Mouse (Mus musculus) hindbrain, embryonic 13.5 days (tissue): ENCODE data around the gene Pfkm. TPM values are rescaled to one million over a fixed set of nuclear protein-coding genes. Genes with fewer than 3 reads are reported as not detected.

Experiments used
- ATAC-seq: fragments of 200-750 bp; cut with Nextera tagmentation; 2 replicates; pipeline ENCODE4 v1.8.0; 2017; ENCODE audit warnings: moderate TSS enrichment; ENCODE audit not compliant: low FRiP score
- H3K27ac ChIP-seq: fragments of 300-500 bp; sonication (generic); 2 replicates; pipeline ENCODE4 v1.5.1; 2015; ENCODE audit warnings: inconsistent platforms, mild to moderate bottlenecking, moderate library complexity
- H3K27me3 ChIP-seq: fragments of 300-500 bp; sonication (generic); 2 replicates; pipeline ENCODE4 v1.6.1; 2015; ENCODE audit warnings: mild to moderate bottlenecking, inconsistent platforms
- H3K36me3 ChIP-seq: fragments of 300-500 bp; sonication (generic); 2 replicates; pipeline ENCODE4 v1.6.1; 2015; ENCODE audit warnings: mild to moderate bottlenecking, inconsistent platforms
- H3K4me1 ChIP-seq: fragments of 300-500 bp; sonication (generic); replicated peaks from 2 replicates; pipeline ENCODE4 v1.6.1; 2015; ENCODE audit warnings: inconsistent platforms
- H3K4me2 ChIP-seq: fragments of 300-500 bp; sonication (generic); 2 replicates; pipeline ENCODE4 v1.6.1; 2015; ENCODE audit warnings: inconsistent platforms, mild to moderate bottlenecking, moderate library complexity
- H3K4me3 ChIP-seq: fragments of 300-500 bp; sonication (generic); 2 replicates; pipeline ENCODE4 v1.5.1; 2015; ENCODE audit warnings: mild to moderate bottlenecking, inconsistent platforms
- H3K9ac ChIP-seq: fragments of 300-500 bp; sonication (generic); 2 replicates; pipeline ENCODE4 v1.6.1; 2015; ENCODE audit warnings: mild to moderate bottlenecking, inconsistent platforms
- H3K9me3 ChIP-seq: fragments of 300-500 bp; sonication (generic); 2 replicates; pipeline ENCODE4 v1.6.1; 2016; ENCODE audit warnings: inconsistent platforms
- WGBS: fragments of 180-500 bp; shearing (Covaris S2); methylation state at CpG from one replicate; pipeline ENCODE4 v1.1.7; 2015; 5-methylcytosine and 5-hydroxymethylcytosine counted together
- polyA plus RNA-seq: library from polyadenylated mRNA; unstranded; fragments of >200 nt; fragmentation: Nextera tagmentation; extraction: Ambion mirVana; gene quantifications from 2 replicates; pipeline ENCODE4 v1.2.1, GENCODE M21; 2015

The Pfkm gene
- polyA plus RNA-seq, 1 experiment from 2014 or later = 70.2 TPM

DNA sequence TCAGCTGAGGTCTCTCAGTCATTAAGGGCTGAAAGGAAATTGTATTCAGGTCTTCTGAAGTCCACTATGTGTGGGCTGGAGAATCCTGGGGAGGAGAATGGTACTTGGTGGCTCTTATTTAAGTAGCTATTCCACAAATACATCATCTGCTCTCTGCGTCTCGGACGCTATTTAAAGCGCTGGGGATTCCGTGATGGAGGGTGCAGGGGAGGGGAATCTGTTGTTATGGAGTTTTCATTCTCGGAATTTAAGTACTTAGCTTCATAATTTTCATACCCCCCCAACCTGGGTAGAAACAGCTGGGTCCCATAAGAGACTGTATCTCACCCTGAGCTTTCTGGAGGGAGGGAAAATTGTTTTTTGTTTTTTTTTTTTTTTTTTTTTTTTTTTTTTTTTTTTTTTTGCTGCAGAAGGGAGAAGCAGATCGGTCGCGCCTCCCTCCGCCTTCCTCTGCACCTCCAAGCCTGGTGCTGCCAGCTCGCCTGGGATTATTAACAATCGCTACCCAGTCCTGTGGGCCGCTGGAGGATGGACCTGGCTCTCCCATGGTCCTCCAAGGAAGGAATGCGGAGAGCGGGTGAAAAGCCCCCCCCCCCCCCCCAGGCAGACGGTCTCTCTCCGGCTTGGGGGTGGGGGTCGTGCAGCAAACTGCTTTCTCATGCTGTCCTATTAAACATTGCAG lies 74.7 kb downstream of the Pfkm start, which contains the start of gene Ccdc184:
Ccdc184 (plus strand) TSS at position 196 of the 682 bp plus-strand sequence.
- peaks cover 43% of the 10 kb centered on the region for H3K27me3 ChIP-seq

DNA sequence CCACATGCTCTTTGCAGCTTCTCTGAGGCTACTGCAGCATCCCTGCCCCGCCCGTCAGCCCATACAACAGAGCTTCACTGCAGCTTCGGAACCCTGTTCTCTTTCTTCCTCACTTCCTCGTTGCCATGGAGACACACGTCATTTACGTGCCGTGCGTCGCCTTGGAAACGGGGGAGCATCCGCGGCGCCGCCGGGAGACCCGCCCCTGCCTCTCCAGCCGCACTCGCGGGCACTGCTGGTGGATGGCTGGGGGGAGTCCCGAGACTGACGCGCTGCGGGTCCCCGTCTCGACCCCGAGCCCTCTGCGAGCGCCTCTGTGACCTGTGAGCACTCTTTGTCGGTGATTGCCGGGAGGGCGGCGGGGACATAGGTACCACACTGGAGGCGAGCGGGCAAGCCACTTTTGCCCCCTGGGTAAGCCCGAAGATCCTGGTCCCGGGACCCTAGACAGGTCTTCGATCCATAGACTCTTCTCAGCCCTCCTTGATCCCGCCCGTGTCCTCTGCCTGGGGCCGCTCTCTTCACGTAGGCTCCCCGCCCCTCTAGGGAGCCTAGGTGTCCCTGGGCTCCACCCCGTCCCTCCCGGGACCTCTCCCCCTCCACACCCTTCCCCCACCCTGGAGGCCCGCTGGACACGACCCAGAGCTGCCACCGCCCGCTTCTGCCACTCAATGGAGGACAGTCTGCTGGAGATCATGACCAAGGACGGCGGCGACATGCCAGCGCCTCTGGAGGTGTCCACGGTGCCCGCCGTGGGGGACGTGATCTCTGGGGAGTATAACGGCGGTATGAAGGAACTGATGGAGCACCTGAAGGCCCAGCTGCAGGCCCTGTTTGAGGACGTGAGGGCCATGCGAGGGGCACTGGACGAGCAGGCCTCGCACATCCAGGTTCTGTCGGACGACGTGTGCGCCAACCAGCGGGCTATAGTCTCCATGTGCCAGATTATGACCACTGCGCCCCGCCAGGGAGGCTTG lies 75.5 kb downstream of the Pfkm start:
- no peaks in the 10 kb centered on the region for H3K9me3 ChIP-seq
- H3K27me3 ChIP-seq = peaks cover 47% of the 10 kb centered on the region
- peak overlapping the region; percentile 66 for H3K4me3 ChIP-seq
- peaks cover 53% of the 10 kb centered on the region for H3K4me1 ChIP-seq
- H3K27ac ChIP-seq = peak overlapping the region; percentile 95
- peak overlapping the region; percentile 88 for H3K4me2 ChIP-seq
- H3K36me3 ChIP-seq = no peaks in the 10 kb centered on the region
- peak overlapping the region; percentile 78 for H3K9ac ChIP-seq
- WGBS = 2% methylated on average over 69 of the region's 69 CpGs
- peak; percentile 94 for ATAC-seq

More for the DNA sequence above, 74.7 kb downstream of the Pfkm start, which contains the start of gene Ccdc184:
- Histone ChIP-seq H3K36me3 (no peaks in the 10 kb centered on the region), H3K27ac (peak within 1 kb of the TSS; percentile 95), H3K4me2 (peak within 1 kb of the TSS; percentile 88), H3K4me1 (peaks cover 50% of the 10 kb centered on the region), H3K4me3 (peak within 1 kb of the TSS; percentile 66), H3K9ac (peak within 1 kb of the TSS; percentile 78), H3K9me3 (no peaks in the 10 kb centered on the region)
- ATAC-seq = peak; percentile 75
- WGBS = under 1% methylated on average over 16 of the region's 18 CpGs

DNA sequence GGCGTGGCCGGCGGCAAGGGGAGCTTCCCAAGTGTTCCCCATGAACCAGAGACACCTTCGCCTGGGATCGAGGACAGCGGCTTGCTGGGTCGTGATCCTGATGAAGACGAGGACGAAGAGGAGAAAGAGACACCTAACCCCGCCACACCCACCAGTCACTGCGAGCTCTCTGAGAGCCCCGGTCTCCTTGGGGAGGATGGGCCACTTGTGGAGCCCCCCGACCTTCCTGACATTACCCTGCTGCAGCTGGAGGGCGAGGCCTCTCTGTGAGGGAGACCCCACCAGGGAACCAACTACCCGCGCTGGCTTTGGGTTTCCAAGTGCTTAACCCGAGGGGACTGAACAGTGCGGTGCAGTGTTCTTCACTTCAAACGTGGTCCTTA lies 76.2 kb downstream of the Pfkm start:
- Histone ChIP-seq H3K4me2 (peak overlapping the region; percentile 88), H3K27ac (peak overlapping the region; percentile 95; the same call in 1 of the 2 replicates), H3K9me3 (no peaks in the 10 kb centered on the region), H3K9ac (peak overlapping the region; percentile 78), H3K36me3 (no peaks in the 10 kb centered on the region), H3K4me1 (peaks cover 53% of the 10 kb centered on the region), H3K4me3 (peak overlapping the region; percentile 66), H3K27me3 (peaks cover 47% of the 10 kb centered on the region)
- 5% methylated on average over 19 of the region's 19 CpGs for WGBS
- ATAC-seq = no peak

DNA sequence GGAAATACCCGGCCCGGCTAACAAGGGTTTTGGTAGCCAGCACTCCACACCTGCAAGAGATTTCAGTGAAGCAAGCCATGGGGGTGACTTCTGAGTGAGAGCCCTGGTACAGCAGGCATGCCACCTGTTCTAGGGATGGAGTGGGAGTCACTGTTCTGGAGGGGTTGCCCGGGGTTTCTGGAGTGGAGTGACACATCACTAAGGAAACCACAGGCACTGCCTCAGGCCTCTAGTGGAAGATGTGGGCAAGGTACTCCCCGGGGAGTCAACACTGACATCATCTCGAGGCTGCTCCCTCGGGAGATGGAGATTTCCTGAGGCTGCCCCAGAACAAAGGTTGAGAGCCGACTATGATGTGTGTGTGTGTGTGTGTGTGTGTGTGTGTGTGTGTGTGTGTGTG lies 78.0 kb downstream of the Pfkm start:
- peak overlapping the region; percentile 88 for H3K4me2 ChIP-seq
- ATAC-seq = no peak
- H3K9ac ChIP-seq = peak overlapping the region; percentile 78
- 34% methylated on average over 7 of the region's 7 CpGs for WGBS
- H3K9me3 ChIP-seq = no peaks in the 10 kb centered on the region
- H3K36me3 ChIP-seq = no peaks in the 10 kb centered on the region
- H3K4me3 ChIP-seq = peak overlapping the region; percentile 66
- peaks cover 53% of the 10 kb centered on the region for H3K4me1 ChIP-seq
- no peak overlapping the region for H3K27ac ChIP-seq
- H3K27me3 ChIP-seq = peaks cover 50% of the 10 kb centered on the region

DNA sequence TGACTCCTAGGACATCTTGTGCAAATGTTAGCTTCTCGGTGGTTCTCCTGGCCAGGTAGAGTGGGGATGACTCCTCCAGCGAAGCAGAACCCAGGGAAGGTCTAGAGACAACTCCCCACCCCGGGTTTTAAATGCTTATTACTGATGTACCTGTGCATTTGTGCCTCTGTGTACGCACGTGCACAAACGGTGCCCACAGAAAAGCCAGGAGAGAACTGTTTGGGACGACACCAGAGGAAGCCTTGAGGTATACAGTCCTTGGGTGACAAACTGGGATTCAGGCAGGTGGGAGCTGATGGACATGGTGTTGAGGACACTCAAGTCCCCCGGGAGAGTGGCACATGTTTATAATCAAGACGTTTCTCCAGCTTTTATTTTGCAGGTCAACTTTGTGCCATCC lies 78.5 kb downstream of the Pfkm start:
- 81% methylated on average over 9 of the region's 9 CpGs for WGBS
- no peak for ATAC-seq
- Histone ChIP-seq H3K9me3 (no peaks in the 10 kb centered on the region), H3K9ac (no peak overlapping the region; the same call in 1 of the 2 replicates), H3K4me3 (peak overlapping the region; percentile 66), H3K27ac (no peak overlapping the region), H3K36me3 (no peaks in the 10 kb centered on the region), H3K4me2 (peak overlapping the region; percentile 88), H3K4me1 (peaks cover 53% of the 10 kb centered on the region), H3K27me3 (peaks cover 47% of the 10 kb centered on the region)

DNA sequence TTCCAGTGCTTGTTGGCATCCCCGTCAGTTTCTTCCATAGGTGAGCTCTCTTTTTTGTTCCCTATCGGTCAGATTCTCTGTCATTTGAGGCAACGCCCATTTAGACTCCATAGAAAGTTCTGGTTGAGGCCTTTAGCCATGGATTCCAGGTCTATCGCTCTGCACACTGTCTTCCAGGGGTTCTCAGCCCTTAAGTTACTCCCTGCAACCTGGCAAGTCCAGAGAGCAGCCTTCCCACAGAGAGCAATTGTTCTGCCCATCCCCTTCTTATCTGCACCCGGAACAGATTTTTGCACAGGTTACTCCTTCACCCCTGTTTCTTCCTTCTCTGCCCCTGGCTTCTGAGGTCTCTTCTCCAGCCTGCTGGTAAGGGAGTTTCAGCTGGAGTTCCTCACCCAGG lies 79.7 kb downstream of the Pfkm start:
- Histone ChIP-seq H3K4me1 (peaks cover 47% of the 10 kb centered on the region), H3K9me3 (no peaks in the 10 kb centered on the region), H3K36me3 (no peaks in the 10 kb centered on the region), H3K27me3 (peaks cover 50% of the 10 kb centered on the region), H3K9ac (no peak overlapping the region), H3K4me3 (no peak overlapping the region), H3K4me2 (0 out of 2 replicates have a peak overlapping the region, but pooled peaks have one; percentile 1), H3K27ac (no peak overlapping the region)
- ATAC-seq = no peak
- 82% methylated on average over 5 of the region's 5 CpGs for WGBS

DNA sequence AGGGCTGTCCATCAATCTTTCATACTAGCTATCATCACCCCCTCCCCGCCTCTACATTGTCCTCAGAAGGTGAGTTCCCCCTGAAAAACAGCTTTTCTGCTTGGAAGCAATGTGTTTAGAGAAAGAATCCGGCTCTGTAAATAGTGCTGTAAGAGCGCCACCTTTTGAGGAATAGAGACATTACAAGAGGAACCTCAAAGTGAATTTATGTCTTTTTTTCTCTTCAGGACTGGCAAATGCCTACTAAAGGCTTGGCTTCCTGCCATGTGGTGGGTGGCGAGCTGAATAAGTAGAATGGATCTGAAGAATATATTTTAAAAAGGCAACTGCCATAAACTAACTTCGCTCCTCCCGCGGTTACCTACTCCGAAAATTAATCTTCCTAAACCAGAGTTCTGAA lies 81.4 kb downstream of the Pfkm start:
- Histone ChIP-seq H3K27me3 (peaks cover 44% of the 10 kb centered on the region), H3K4me3 (no peak overlapping the region), H3K9me3 (no peaks in the 10 kb centered on the region), H3K4me2 (no peak overlapping the region), H3K36me3 (no peaks in the 10 kb centered on the region), H3K9ac (no peak overlapping the region), H3K4me1 (peaks cover 35% of the 10 kb centered on the region), H3K27ac (no peak overlapping the region)
- WGBS = 38% methylated on average over 8 of the region's 8 CpGs
- ATAC-seq = no peak

DNA sequence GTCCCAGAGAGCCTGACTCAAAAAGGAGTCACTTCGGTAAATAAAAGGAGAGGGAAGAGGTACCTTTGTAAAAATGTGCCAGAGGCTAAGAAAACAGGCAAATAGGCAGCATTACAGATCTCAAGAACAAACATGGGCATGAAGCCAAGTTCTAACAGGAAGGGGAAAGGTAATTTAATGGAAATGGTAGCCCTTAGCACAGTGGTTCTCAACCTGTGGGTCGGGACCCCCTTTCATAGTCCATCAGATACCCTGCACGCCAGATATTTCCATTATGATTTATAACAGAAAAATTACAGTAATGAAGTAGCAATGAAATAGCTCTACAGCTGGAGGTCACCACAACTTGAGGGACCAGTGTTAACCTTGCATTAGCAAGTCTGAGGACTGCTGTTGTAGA lies 84.9 kb downstream of the Pfkm start:
- Histone ChIP-seq H3K4me1 (peaks cover 9% of the 10 kb centered on the region), H3K4me3 (no peak overlapping the region), H3K9me3 (no peaks in the 10 kb centered on the region), H3K36me3 (no peaks in the 10 kb centered on the region), H3K9ac (no peak overlapping the region), H3K27ac (no peak overlapping the region), H3K4me2 (no peak overlapping the region), H3K27me3 (peaks cover 14% of the 10 kb centered on the region; the same call in 1 of the 2 replicates)
- WGBS = 82% methylated on average over 3 of the region's 3 CpGs
- ATAC-seq = no peak

DNA sequence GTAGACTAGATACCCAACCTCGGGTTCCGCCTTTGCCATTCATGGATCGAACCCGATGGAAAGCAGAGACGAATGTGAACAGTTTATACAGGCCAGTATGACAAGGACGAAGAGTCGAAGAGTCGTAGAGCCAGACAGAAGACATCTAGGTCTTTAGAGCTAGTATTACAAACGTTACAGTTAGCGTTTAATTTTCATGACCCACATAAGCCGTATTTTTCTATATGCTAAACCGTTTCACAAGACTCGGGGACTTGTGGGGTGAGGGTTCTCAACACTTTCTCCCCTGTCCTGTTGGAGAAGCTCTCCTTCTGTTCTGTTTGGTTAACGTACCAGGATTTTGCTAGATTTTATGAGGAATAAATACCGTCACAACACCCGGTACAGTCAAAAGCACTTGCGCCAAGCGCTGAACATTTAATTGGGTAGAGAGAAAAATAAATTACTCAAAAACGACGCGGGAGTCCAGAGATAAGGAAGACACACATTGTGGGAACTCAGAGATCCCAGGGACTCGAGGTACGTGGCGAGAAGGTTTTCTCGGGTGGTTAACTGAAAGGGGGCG lies 88.3 kb downstream of the Pfkm start:
- WGBS = 6% methylated on average over 26 of the region's 26 CpGs
- Histone ChIP-seq H3K9me3 (no peaks in the 10 kb centered on the region), H3K4me3 (peak overlapping the region; percentile 53), H3K4me2 (peak overlapping the region; percentile 74), H3K4me1 (peaks cover 9% of the 10 kb centered on the region), H3K36me3 (no peaks in the 10 kb centered on the region), H3K9ac (peak overlapping the region; percentile 71), H3K27ac (peak overlapping the region; percentile 85), H3K27me3 (0 out of 2 replicates have a peak, but pooled peaks cover 8% of the 10 kb centered on the region)
- ATAC-seq = no peak

DNA sequence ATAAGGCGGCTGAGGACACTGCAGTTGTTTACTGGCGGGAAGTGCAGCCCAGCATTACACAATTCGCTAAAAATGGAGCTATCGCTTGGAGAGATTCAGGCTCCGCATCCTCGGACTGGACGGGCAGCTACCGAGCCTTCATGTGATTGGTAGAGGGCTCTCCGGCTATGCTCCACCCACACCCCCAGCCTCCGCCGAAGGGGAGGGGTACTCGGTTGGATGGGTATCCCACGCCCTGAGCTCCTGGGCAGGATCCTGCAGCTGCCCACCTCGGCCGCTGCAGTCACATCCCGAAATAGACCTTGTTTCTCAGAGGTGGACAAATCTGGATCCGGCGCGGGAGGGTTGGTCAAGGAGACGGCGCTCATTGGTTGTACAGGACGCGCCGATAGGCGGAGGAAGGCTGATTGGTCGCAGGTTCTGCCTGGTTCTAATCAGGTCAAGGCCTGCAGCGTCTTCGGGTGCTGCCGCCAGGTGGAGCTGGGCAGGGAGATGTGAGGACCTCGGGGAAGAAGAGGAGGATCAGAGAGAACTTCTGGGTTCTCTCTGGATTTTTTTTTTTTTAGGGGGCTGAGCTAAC lies 88.8 kb downstream of the Pfkm start:
- H3K4me1 ChIP-seq = peaks cover 9% of the 10 kb centered on the region
- WGBS = under 1% methylated on average over 30 of the region's 30 CpGs
- peak overlapping the region; percentile 85 for H3K27ac ChIP-seq
- peak overlapping the region; percentile 74 for H3K4me2 ChIP-seq
- ATAC-seq = peak; percentile 99
- H3K27me3 ChIP-seq = 0 out of 2 replicates have a peak, but pooled peaks cover 3% of the 10 kb centered on the region
- H3K9ac ChIP-seq = peak overlapping the region; percentile 71
- peak overlapping the region; percentile 53 for H3K4me3 ChIP-seq
- H3K9me3 ChIP-seq = no peaks in the 10 kb centered on the region
- no peaks in the 10 kb centered on the region for H3K36me3 ChIP-seq
